Mouse (Mus musculus) midbrain, embryonic 11.5 days (tissue): ENCODE data around the gene Sec63. TPM values are rescaled to one million over a fixed set of nuclear protein-coding genes. Genes with fewer than 3 reads are reported as not detected.
A peak's percentile ranks its signal among the peaks of the same experiment; 100 is the strongest.

Experiments
- ATAC-seq: fragments of 200-750 bp; cut with Nextera tagmentation; 2 replicates; pipeline ENCODE4 v1.8.0; 2017; ENCODE audit warnings: moderate TSS enrichment, moderate library complexity; ENCODE audit not compliant: low FRiP score
- DNase-seq: peaks from one replicate; pipeline ENCODE4 v3.0.0; 2015; ENCODE audit warnings: low spot score; ENCODE audit errors: missing footprints
- H3K27ac ChIP-seq: fragments of 300-500 bp; sonication (generic); 2 replicates; pipeline ENCODE4 v1.5.1; 2014; ENCODE audit warnings: low read depth, low read length
- H3K27me3 ChIP-seq: fragments of 300-500 bp; sonication (generic); 2 replicates; pipeline ENCODE4 v1.6.1; 2014; ENCODE audit warnings: mild to moderate bottlenecking, low read length, moderate library complexity, mixed read lengths; ENCODE audit not compliant: control insufficient read depth, insufficient read depth
- H3K36me3 ChIP-seq: fragments of 300-500 bp; sonication (generic); 2 replicates; pipeline ENCODE4 v1.6.1; 2014; ENCODE audit warnings: mild to moderate bottlenecking, low read length, moderate library complexity, mixed read lengths; ENCODE audit not compliant: control insufficient read depth, insufficient read depth
- H3K4me1 ChIP-seq: fragments of 300-500 bp; sonication (generic); 2 replicates; pipeline ENCODE4 v1.6.1; 2014; ENCODE audit warnings: low read length; ENCODE audit not compliant: control insufficient read depth, insufficient read depth
- H3K4me2 ChIP-seq: fragments of 300-500 bp; sonication (generic); 2 replicates; pipeline ENCODE4 v1.6.1; 2014; ENCODE audit warnings: mild to moderate bottlenecking, moderate library complexity
- H3K4me3 ChIP-seq: fragments of 300-500 bp; sonication (generic); 2 replicates; pipeline ENCODE4 v1.5.1; 2014; ENCODE audit warnings: low read depth, low read length
- H3K9ac ChIP-seq: fragments of 300-500 bp; sonication (generic); 2 replicates; pipeline ENCODE4 v1.6.1; 2014; ENCODE audit warnings: low read length
- H3K9me3 ChIP-seq: fragments of 300-500 bp; sonication (generic); 2 replicates; pipeline ENCODE4 v1.6.1; 2016; ENCODE audit warnings: low read length; ENCODE audit not compliant: control insufficient read depth
- WGBS: fragments of 180-500 bp; shearing (Covaris S2); extraction: QIAGEN DNeasy Blood & Tissue Kit; methylation state at CpG from one replicate; pipeline ENCODE4 v1.1.7; 2014; 5-methylcytosine and 5-hydroxymethylcytosine counted together
- polyA plus RNA-seq: library from polyadenylated mRNA; unstranded; fragments of >200 nt; fragmentation: Nextera tagmentation; extraction: Ambion mirVana; gene quantifications from 2 replicates; pipeline ENCODE4 v1.2.1, GENCODE M21; 2014

The Sec63 gene
- polyA plus RNA-seq, 1 experiment from 2014 or later = 29.1 TPM

GRCm38 (mm10) chr10:42781672-42782071, 20.4 kb downstream of the Sec63 start:
- Histone ChIP-seq H3K9me3 (no peaks in the 10 kb centered on the region), H3K36me3 (no peaks in the 10 kb centered on the region), H3K9ac (no peak overlapping the region), H3K4me3 (no peak overlapping the region), H3K4me2 (no peak overlapping the region), H3K27ac (no peak overlapping the region), H3K27me3 (no peaks in the 10 kb centered on the region), H3K4me1 (no peaks in the 10 kb centered on the region)
- DNase-seq = peak; percentile 8
- no peak for ATAC-seq
- 83% methylated on average over 3 of the region's 3 CpGs for WGBS

GRCm38 (mm10) chr10:42800922-42801321, 39.6 kb downstream of the Sec63 start:
- DNase-seq (no peak), ATAC-seq (no peak)
- WGBS = 81% methylated on average over 3 of the region's 3 CpGs
- Histone ChIP-seq H3K9ac (no peak overlapping the region), H3K4me3 (no peak overlapping the region), H3K9me3 (no peaks in the 10 kb centered on the region), H3K36me3 (no peaks in the 10 kb centered on the region), H3K4me1 (no peaks in the 10 kb centered on the region), H3K27me3 (no peaks in the 10 kb centered on the region), H3K4me2 (no peak overlapping the region), H3K27ac (no peak overlapping the region)

DNA sequence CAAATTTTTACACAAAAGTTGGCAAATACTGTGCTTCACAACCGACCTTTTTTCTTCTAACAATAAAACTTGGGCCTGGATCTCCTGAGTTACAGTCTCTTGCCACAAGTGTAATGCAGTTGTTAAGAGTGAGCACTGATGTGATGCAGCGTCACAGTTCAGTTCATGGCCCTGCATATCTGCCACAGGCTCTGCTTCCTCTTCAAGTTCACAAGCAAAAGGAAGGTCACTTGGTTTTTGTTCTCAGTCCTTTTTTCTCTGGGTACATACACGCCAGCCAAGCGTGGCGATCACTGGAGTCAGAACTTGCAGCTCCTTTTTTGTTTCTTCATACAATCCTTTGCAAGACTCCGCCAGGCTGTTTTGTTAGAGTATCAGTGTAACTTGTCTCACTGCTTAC, 64.6 kb downstream of the Sec63 start:
- whole genome bisulfite sequencing = 69% methylated on average over 6 of the region's 6 CpGs
- H3K4me2 ChIP-seq = no peak overlapping the region

GRCm38 (mm10) chr10:42827155-42827554, 65.9 kb downstream of the Sec63 start:
- no peaks in the 10 kb centered on the region for H3K27me3 ChIP-seq
- ATAC-seq (no peak), DNase-seq (no peak)
- WGBS = 92% methylated on average over 5 of the region's 5 CpGs
- peaks cover 10% of the 10 kb centered on the region; the same call in 1 of the 2 replicates for H3K4me1 ChIP-seq
- H3K36me3 ChIP-seq = peaks cover 16% of the 10 kb centered on the region
- H3K27ac ChIP-seq = no peak overlapping the region
- no peak overlapping the region for H3K9ac ChIP-seq
- no peak overlapping the region for H3K4me3 ChIP-seq
- no peak overlapping the region for H3K4me2 ChIP-seq
- no peaks in the 10 kb centered on the region for H3K9me3 ChIP-seq

More for the DNA sequence above, 64.6 kb downstream of the Sec63 start:
- ATAC-seq (0 out of 2 replicates have a peak, but pooled peaks have one; percentile 24), DNase-seq (no peak)
- no peak overlapping the region for H3K4me3 ChIP-seq
- H3K27ac ChIP-seq = no peak overlapping the region; the same call in 1 of the 2 replicates
- peaks cover under 1% of the 10 kb centered on the region; the same call in 1 of the 2 replicates for H3K4me1 ChIP-seq
- H3K9ac ChIP-seq = no peak overlapping the region
- no peaks in the 10 kb centered on the region for H3K27me3 ChIP-seq
- peaks cover 17% of the 10 kb centered on the region for H3K36me3 ChIP-seq
- no peaks in the 10 kb centered on the region for H3K9me3 ChIP-seq

DNA sequence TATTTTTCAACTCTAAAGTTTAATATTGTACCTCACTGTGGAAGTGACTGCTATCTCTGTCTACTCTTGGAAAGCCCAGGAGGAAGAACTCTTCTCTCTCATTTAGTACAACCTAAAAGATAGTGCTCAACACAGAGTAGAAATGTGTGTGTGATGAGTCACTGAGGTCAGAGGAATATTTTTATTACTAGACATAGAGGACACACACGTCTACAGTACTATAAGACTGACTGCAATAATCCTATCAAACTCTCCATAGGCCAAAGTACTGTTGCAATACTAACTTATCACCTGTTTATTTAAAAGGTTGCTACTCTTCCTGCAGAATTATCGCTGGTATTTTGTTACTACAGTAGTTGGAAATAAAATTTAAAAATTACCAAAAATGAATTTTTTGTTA, 68.7 kb downstream of the Sec63 start:
- H3K4me2 ChIP-seq = no peak overlapping the region
- H3K36me3 ChIP-seq = peaks cover 7% of the 10 kb centered on the region
- no peak overlapping the region for H3K27ac ChIP-seq
- no peaks in the 10 kb centered on the region for H3K9me3 ChIP-seq
- 93% methylated on average over 2 of the region's 2 CpGs for WGBS
- H3K9ac ChIP-seq = no peak overlapping the region
- H3K27me3 ChIP-seq = no peaks in the 10 kb centered on the region
- H3K4me1 ChIP-seq = peaks cover 35% of the 10 kb centered on the region
- no peak for ATAC-seq
- no peak overlapping the region for H3K4me3 ChIP-seq
- DNase-seq = no peak

GRCm38 (mm10) chr10:42830409-42830808, 69.1 kb downstream of the Sec63 start:
- H3K9me3 ChIP-seq = no peaks in the 10 kb centered on the region
- H3K27ac ChIP-seq = no peak overlapping the region
- ATAC-seq = no peak
- peaks cover 39% of the 10 kb centered on the region for H3K4me1 ChIP-seq
- DNase-seq = no peak
- H3K4me3 ChIP-seq = no peak overlapping the region
- no peak overlapping the region for H3K9ac ChIP-seq
- peaks cover 7% of the 10 kb centered on the region for H3K36me3 ChIP-seq
- H3K4me2 ChIP-seq = no peak overlapping the region
- 66% methylated on average over 6 of the region's 6 CpGs for WGBS
- H3K27me3 ChIP-seq = no peaks in the 10 kb centered on the region

GRCm38 (mm10) chr10:42832677-42833076, 71.4 kb downstream of the Sec63 start:
- no peak for DNase-seq

DNA sequence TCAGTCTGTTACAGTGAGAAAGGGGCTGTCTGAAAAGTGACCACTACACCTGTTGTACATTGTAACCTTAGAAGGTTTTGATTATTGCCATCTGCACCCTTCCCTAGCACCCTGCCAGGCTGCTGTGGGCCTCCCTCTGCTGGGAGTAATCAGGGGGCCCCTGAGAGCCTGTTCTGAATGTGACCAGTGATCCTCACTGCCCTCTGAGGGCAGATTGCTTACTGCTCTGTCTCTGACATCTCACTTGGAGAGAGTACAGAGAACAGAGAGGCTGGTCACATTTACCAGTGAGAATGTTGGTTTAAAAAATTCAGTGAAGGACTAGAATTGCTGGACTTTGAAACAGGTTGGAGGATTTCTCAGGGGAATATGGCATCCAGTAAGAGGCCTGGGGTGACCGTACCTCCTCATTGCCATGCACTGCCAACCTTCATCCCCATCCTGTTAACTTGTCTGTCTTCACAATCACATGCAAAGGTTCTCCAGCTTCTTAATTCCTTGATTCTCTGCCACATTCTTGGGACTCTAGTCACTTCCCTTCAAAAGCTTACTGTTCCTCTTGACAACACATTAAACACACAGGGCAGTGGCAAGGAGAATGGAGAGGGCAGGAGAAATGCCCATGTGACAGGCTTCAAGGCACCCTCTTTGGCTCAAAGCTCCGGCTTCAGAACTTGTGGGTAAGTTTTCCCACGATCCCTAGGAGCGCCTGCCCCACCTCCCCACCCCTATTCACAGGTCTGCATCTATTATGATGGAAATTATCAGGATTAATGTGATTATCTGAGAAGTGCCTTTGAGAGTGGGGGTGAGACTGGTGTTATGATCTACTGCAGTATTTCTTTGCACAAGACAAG, 72.8 kb downstream of the Sec63 start:
- no peak overlapping the region for H3K9ac ChIP-seq
- H3K4me1 ChIP-seq = peaks cover 42% of the 10 kb centered on the region
- 13% methylated on average over 4 of the region's 4 CpGs for WGBS
- peak; percentile 91 for DNase-seq
- H3K9me3 ChIP-seq = no peaks in the 10 kb centered on the region
- ATAC-seq = peak; percentile 88
- peak overlapping the region; percentile 78 for H3K27ac ChIP-seq
- H3K27me3 ChIP-seq = no peaks in the 10 kb centered on the region
- no peak overlapping the region for H3K4me3 ChIP-seq
- no peak overlapping the region for H3K4me2 ChIP-seq
- H3K36me3 ChIP-seq = peaks cover 4% of the 10 kb centered on the region

More at GRCm38 (mm10) chr10:42832677-42833076, 71.4 kb downstream of the Sec63 start:
- no peak for ATAC-seq
- H3K9ac ChIP-seq = no peak overlapping the region
- no peak overlapping the region for H3K4me2 ChIP-seq
- peaks cover 42% of the 10 kb centered on the region for H3K4me1 ChIP-seq
- H3K27ac ChIP-seq = no peak overlapping the region
- WGBS = 47% methylated on average over 4 of the region's 4 CpGs
- H3K27me3 ChIP-seq = no peaks in the 10 kb centered on the region
- no peak overlapping the region for H3K4me3 ChIP-seq
- H3K36me3 ChIP-seq = peaks cover 7% of the 10 kb centered on the region
- H3K9me3 ChIP-seq = no peaks in the 10 kb centered on the region

DNA sequence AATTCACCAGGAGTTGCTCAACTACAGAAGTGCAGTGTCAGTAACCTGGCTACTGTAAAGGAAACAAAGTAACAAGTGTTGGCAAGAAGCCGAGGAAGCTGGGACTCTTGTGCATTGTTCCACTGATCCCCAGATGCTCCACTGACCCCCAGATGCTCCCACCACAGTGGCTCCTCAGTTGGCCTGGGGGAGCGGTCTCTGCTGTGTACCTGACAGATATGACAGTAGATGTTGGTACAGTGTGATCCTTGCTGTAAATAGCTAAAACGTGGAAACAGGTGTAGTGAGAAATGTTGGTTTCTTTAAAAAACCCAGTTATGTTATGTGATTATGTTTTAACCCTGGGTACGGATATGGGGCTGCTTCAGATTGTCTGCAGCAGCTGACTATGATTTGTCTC, 76.8 kb downstream of the Sec63 start:
- Histone ChIP-seq H3K4me1 (peaks cover 25% of the 10 kb centered on the region), H3K4me3 (no peak overlapping the region), H3K27me3 (no peaks in the 10 kb centered on the region), H3K36me3 (no peaks in the 10 kb centered on the region; the same call in 1 of the 2 replicates), H3K9me3 (no peaks in the 10 kb centered on the region), H3K4me2 (no peak overlapping the region), H3K9ac (no peak overlapping the region), H3K27ac (no peak overlapping the region)
- WGBS = 88% methylated on average over 4 of the region's 4 CpGs
- no peak for ATAC-seq
- no peak for DNase-seq
